28 mouse cellular contexts compared by ENCODE assay signal in the genomic region with DNA sequence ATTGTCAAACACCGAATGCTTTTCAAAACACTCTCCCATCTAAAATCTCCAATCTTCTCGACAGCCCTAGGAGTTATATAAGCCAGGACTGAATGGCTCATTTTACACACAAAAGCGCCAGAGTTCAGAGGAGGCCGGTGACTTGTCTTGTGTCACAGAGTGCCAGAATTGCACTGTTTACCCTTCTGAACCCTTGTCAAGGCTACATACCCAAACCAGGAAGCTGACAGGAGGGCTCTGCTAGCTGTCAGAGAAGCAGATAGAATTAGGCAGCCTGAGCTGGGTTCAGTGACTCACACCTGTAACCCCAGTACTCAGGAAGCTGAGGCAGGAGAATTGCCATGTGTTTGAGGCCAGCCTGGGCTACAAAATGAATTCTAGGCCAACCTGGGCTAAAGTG. TPM values are rescaled to one million over a fixed set of nuclear protein-coding genes. Genes with fewer than 3 reads are reported as not detected.
DNase-seq lines count a peak whose midpoint lies in the region; ATAC-seq and TF ChIP-seq lines count a peak whose summit lies in the region.
"Had no signal": no experiment of that assay in that cellular context is flagged by ENCODE, and none has a peak within 500 bp of the region (broad histone marks: within the 10 kb centered on the region; RNA-seq: fewer than 3 reads in every experiment).

No protein-coding gene starts in this region.

- H3K9ac ChIP-seq in midbrain, embryonic 16.5 days (ENCODE audit: low read depth, low read length), result no peak overlapping the region
- no peak overlapping the region for H3K9ac ChIP-seq in midbrain, embryonic 11.5 days (ENCODE audit: low read length)
- H3K9ac ChIP-seq in hindbrain, postnatal 0 days (replicated peaks; ENCODE audit: low read length), result no peak overlapping the region
- H3K9ac ChIP-seq: embryonic facial prominence, embryonic 15.5 days; forebrain, embryonic 12.5 days; forebrain, postnatal 0 days; heart, embryonic 12.5 days; kidney, embryonic 15.5 days; liver, embryonic 13.5 days; lung, embryonic 15.5 days; midbrain, embryonic 13.5 days; neural tube, embryonic 13.5 days had no signal

- WGBS in midbrain, embryonic 16.5 days, result 58% methylated on average over 4 of the region's 4 CpGs
- WGBS in midbrain, embryonic 11.5 days, result 69% methylated on average over 4 of the region's 4 CpGs
- 53% methylated on average over 4 of the region's 4 CpGs for WGBS in hindbrain, postnatal 0 days

- no peak for TF ChIP-seq POLR2A in cortical plate, adult 2 months (IDR thresholded peaks at IDR 0.05; ENCODE audit: extremely low read depth, insufficient read depth, low read length)

- H3K4me2 ChIP-seq in midbrain, embryonic 16.5 days (ENCODE audit: low read length), result no peak overlapping the region
- H3K4me2 ChIP-seq in midbrain, embryonic 11.5 days, result no peak overlapping the region
- H3K4me2 ChIP-seq in hindbrain, postnatal 0 days (ENCODE audit: low read depth, low read length), result no peak overlapping the region
- H3K4me2 ChIP-seq: embryonic facial prominence, embryonic 15.5 days; forebrain, embryonic 12.5 days; heart, embryonic 12.5 days; kidney, embryonic 15.5 days; liver, embryonic 13.5 days; lung, embryonic 15.5 days; midbrain, embryonic 13.5 days; neural tube, embryonic 13.5 days had no signal

- no peaks in the 10 kb centered on the region for H3K36me3 ChIP-seq in midbrain, embryonic 16.5 days (ENCODE audit: control insufficient read depth, insufficient read depth, low read length)
- no peaks in the 10 kb centered on the region for H3K36me3 ChIP-seq in midbrain, embryonic 11.5 days (ENCODE audit: control insufficient read depth, insufficient read depth, low read length)
- no peaks in the 10 kb centered on the region for H3K36me3 ChIP-seq in hindbrain, postnatal 0 days (ENCODE audit: insufficient read depth, low read length)
- H3K36me3 ChIP-seq: embryonic facial prominence, embryonic 10.5 days; embryonic facial prominence, embryonic 15.5 days; forebrain, embryonic 12.5 days; heart, embryonic 12.5 days; kidney, embryonic 15.5 days; liver, embryonic 13.5 days; lung, embryonic 15.5 days; midbrain, embryonic 13.5 days; neural tube, embryonic 13.5 days had no signal

- intact Hi-C loops in left cerebral cortex, adult 2 months (cut with DNase I), result loop anchor here (2.0 kb wide), 1 partner anchor 17 kb away; no protein-coding TSS in a partner anchor

- peak overlapping the region; percentile 91 for H3K27ac ChIP-seq in left cerebral cortex, adult 2 months
- H3K27ac ChIP-seq in midbrain, embryonic 16.5 days (ENCODE audit: low read length), result peak overlapping the region; percentile 88
- no peak overlapping the region for H3K27ac ChIP-seq in midbrain, embryonic 11.5 days (ENCODE audit: low read depth, low read length)
- peak overlapping the region; percentile 77 for H3K27ac ChIP-seq in cortical plate, adult 2 months (ENCODE audit: insufficient read depth, low read length)
- H3K27ac ChIP-seq in hindbrain, postnatal 0 days, result peak overlapping the region; percentile 78; the same call in 1 of the 2 replicates
- H3K27ac ChIP-seq: embryonic facial prominence, embryonic 15.5 days; forebrain, embryonic 12.5 days; heart, adult 2 months; kidney, embryonic 15.5 days; liver, embryonic 13.5 days; lung, embryonic 15.5 days had no signal

- no peaks in the 10 kb centered on the region for H3K9me3 ChIP-seq in midbrain, embryonic 16.5 days (replicated peaks; ENCODE audit: control insufficient read depth, low read length, poor library complexity, severe bottlenecking)
- H3K9me3 ChIP-seq in midbrain, embryonic 11.5 days (ENCODE audit: control insufficient read depth, low read length), result no peaks in the 10 kb centered on the region
- no peaks in the 10 kb centered on the region for H3K9me3 ChIP-seq in hindbrain, postnatal 0 days (ENCODE audit: low read length)
- H3K9me3 ChIP-seq: embryonic facial prominence, embryonic 10.5 days; embryonic facial prominence, embryonic 15.5 days; forebrain, embryonic 12.5 days; heart, embryonic 12.5 days; kidney, embryonic 15.5 days; liver, embryonic 13.5 days; lung, embryonic 15.5 days; midbrain, embryonic 13.5 days; neural tube, embryonic 13.5 days had no signal

- H3K4me3 ChIP-seq in left cerebral cortex, adult 2 months, result no peak overlapping the region
- H3K4me3 ChIP-seq in midbrain, embryonic 16.5 days (ENCODE audit: low read depth, low read length), result no peak overlapping the region
- no peak overlapping the region for H3K4me3 ChIP-seq in midbrain, embryonic 11.5 days (ENCODE audit: low read depth, low read length)
- no peak overlapping the region for H3K4me3 ChIP-seq in cortical plate, adult 2 months (ENCODE audit: insufficient read depth, low read length)
- H3K4me3 ChIP-seq in hindbrain, postnatal 0 days (ENCODE audit: low read length), result no peak overlapping the region
- H3K4me3 ChIP-seq: embryonic facial prominence, embryonic 10.5 days; embryonic facial prominence, embryonic 15.5 days; forebrain, embryonic 12.5 days; heart, adult 2 months; heart, embryonic 12.5 days; kidney, embryonic 15.5 days; liver, embryonic 13.5 days; lung, embryonic 15.5 days; midbrain, embryonic 13.5 days; myocyte; neural tube, embryonic 13.5 days had no signal

- no peak for TF ChIP-seq CTCF in left cerebral cortex, adult 2 months (IDR thresholded peaks at IDR 0.05)
- TF ChIP-seq CTCF in cortical plate, adult 2 months (IDR thresholded peaks at IDR 0.05; ENCODE audit: extremely low read depth, insufficient read depth, low read length), result no peak
- TF ChIP-seq CTCF in hindbrain, postnatal 0 days (IDR thresholded peaks at IDR 0.05; ENCODE audit: low read depth), result no peak

- peaks cover 48% of the 10 kb centered on the region for H3K4me1 ChIP-seq in midbrain, embryonic 16.5 days (ENCODE audit: control insufficient read depth, insufficient read depth, low read length)
- H3K4me1 ChIP-seq in midbrain, embryonic 11.5 days (ENCODE audit: control insufficient read depth, insufficient read depth, low read length), result peaks cover 24% of the 10 kb centered on the region
- peaks cover 18% of the 10 kb centered on the region for H3K4me1 ChIP-seq in cortical plate, adult 2 months (ENCODE audit: control insufficient read depth, insufficient read depth, low read length)
- H3K4me1 ChIP-seq in hindbrain, postnatal 0 days (ENCODE audit: insufficient read depth, low read length), result peaks cover 28% of the 10 kb centered on the region
- H3K4me1 ChIP-seq: lung, embryonic 15.5 days had no signal

- no peak for ATAC-seq in midbrain, embryonic 16.5 days
- no peak for ATAC-seq in midbrain, embryonic 11.5 days (ENCODE audit: low FRiP score)
- no peak for ATAC-seq in hindbrain, postnatal 0 days
- ATAC-seq: activated CD4-positive, CD25-positive, alpha-beta regulatory T cell, adult 4 months had no signal

- DNase-seq in left cerebral cortex, adult 2 months (ENCODE audit: extremely low spot score in 1 of 2, low spot score in 2 of 2), result no peak
- no peak for DNase-seq in left cerebral cortex, adult 8-10 months (ENCODE audit: low spot score in 2 of 2)
- DNase-seq in midbrain, embryonic 11.5 days (ENCODE audit: low spot score, missing footprints), result no peak
- no peak for DNase-seq in hindbrain, postnatal 0 days (ENCODE audit: low spot score)
- DNase-seq in lung, adult 18-20 months, result no peak
- DNase-seq: adrenal gland, adult 2 months; adrenal gland, postnatal 36 days; cerebellum, adult 2 months; heart, adult 2 months; heart, postnatal 4 days; kidney, adult 18-20 months; kidney, postnatal 36 days; liver, embryonic 13.5 days; thymus, adult 18-20 months; thymus, postnatal 25 days had no signal

- no peaks in the 10 kb centered on the region for H3K27me3 ChIP-seq in midbrain, embryonic 16.5 days (ENCODE audit: control insufficient read depth, insufficient read depth, low read depth, low read length)
- no peaks in the 10 kb centered on the region for H3K27me3 ChIP-seq in midbrain, embryonic 11.5 days (ENCODE audit: control insufficient read depth, insufficient read depth, low read length)
- H3K27me3 ChIP-seq in hindbrain, postnatal 0 days (ENCODE audit: insufficient read depth, low read length), result no peaks in the 10 kb centered on the region
- H3K27me3 ChIP-seq: embryonic facial prominence, embryonic 15.5 days; heart, embryonic 12.5 days; kidney, embryonic 15.5 days; lung, embryonic 15.5 days; midbrain, embryonic 13.5 days; neural tube, embryonic 13.5 days had no signal

RNA-seq across cellular contexts. Expression of a gene that starts 11.2 kb away (rescaled TPM):
- 1,000 to 10,000 TPM; 1,061 to 1,220 TPM for total RNA-seq in left cerebral cortex, adult 2 months (2021)
- 1,000 to 10,000 TPM in 2 of 4 experiments, 100 to 1,000 TPM in 2; 903 to 1,086 (median 994) TPM for total RNA-seq in left cerebral cortex, adult 8-10 months (2022)
- 878 and 976 TPM in 2 replicates for polyA plus RNA-seq in midbrain, embryonic 16.5 days (2015; fragmentation: Nextera tagmentation; extraction: Ambion mirVana)
- polyA plus RNA-seq in midbrain, embryonic 11.5 days (2014; fragmentation: Nextera tagmentation; extraction: Ambion mirVana), result 487 and 530 TPM in 2 replicates
- polyA plus RNA-seq in cortical plate, adult 2 months (2012; rRNA removed), result 1,599 and 1,684 TPM in 2 replicates
- 559 and 659 TPM in 2 replicates for total RNA-seq in hindbrain, postnatal 0 days (2014; rRNA removed)
- polyA plus RNA-seq in hindbrain, postnatal 0 days (2015; fragmentation: Nextera tagmentation; extraction: Ambion mirVana), result 935 and 978 TPM in 2 replicates
